Mouse (Mus musculus): Measurements from ENCODE around the gene Pakap.

GRCm38 (mm10) chr4:57750651-57751050 lies 182.7 kb downstream of the Pakap start:
- TF ChIP-seq POLR2A (IDR thresholded peaks at IDR 0.05; ENCODE audit: low read depth, low read length) (no peak), CTCF (IDR thresholded peaks at IDR 0.05; ENCODE audit: extremely low read depth, insufficient read length, insufficient replicate concordance, low read depth, low read length) (no peak)

All from small intestine, adult 2 months (tissue).